Mouse (Mus musculus): ENCODE measurements at regions not wholly inside any gene's neighbourhood (a gene's known extent, or its start where the extent isn't known, plus 50 kb on each side); places are given as distances from the start of the nearest gene placed in this dataset.

DNA sequence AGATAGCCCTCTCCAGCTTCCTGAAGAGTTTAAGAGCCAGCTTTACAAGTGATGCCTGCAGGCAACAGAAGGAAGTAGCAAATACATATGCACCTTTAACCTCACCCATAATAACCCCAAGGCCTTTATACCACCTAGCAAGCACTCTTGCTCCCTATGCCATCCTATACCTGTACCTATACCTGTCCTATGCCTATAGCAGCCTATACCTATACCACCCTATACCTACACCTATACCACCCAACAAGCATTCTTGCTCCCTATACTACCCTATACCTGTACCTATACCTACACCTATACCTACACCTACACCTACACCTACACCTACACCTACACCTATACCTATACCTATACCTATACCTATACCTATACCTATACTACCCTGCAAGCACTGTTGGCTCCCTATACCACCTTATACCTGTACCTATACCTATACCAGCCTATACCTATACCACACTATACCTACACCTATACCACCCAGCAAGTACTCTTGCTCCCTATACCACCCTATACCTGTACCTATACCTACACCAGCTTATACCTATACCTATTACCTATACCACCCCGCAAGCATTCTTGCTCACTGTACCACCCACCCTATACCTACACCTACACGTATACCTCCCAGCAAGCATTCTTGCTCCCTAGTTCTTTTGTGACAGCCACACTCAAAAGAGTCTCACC, 120.9 kb downstream of the Mycn start:
- TF ChIP-seq CTCF (IDR thresholded peaks at IDR 0.05; ENCODE audit: low read depth), result no peak
- TF ChIP-seq EP300 (IDR thresholded peaks at IDR 0.05; ENCODE audit: low read depth), result no peak
